Mouse (Mus musculus) heart, embryonic 15.5 days (tissue): ENCODE measurements around the gene Notch4. TPM values are rescaled to one million over a fixed set of nuclear protein-coding genes. Genes with fewer than 3 reads are reported as not detected.

Experiments
- ATAC-seq: fragments of 200-750 bp; cut with Nextera tagmentation; replicated peaks from 2 replicates; pipeline ENCODE4 v1.8.0; 2017; ENCODE audit warnings: low read depth, moderate TSS enrichment; ENCODE audit not compliant: insufficient number of reproducible peaks, insufficient read depth, low FRiP score
- H3K27ac ChIP-seq: fragments of 300-500 bp; sonication (generic); 2 replicates; pipeline ENCODE4 v1.5.1; 2015; ENCODE audit warnings: mild to moderate bottlenecking, inconsistent platforms
- H3K27me3 ChIP-seq: fragments of 300-500 bp; sonication (generic); 2 replicates; pipeline ENCODE4 v1.6.1; 2015; ENCODE audit warnings: inconsistent platforms
- H3K36me3 ChIP-seq: fragments of 300-500 bp; sonication (generic); 2 replicates; pipeline ENCODE4 v1.6.1; 2015; ENCODE audit warnings: mild to moderate bottlenecking, inconsistent platforms
- H3K4me1 ChIP-seq: fragments of 300-500 bp; sonication (generic); replicated peaks from 2 replicates; pipeline ENCODE4 v1.6.1; 2015; ENCODE audit warnings: inconsistent platforms
- H3K4me2 ChIP-seq: fragments of 300-500 bp; sonication (generic); 2 replicates; pipeline ENCODE4 v1.6.1; 2015; ENCODE audit warnings: inconsistent platforms, mild to moderate bottlenecking, moderate library complexity
- H3K4me3 ChIP-seq: fragments of 300-500 bp; sonication (generic); 2 replicates; pipeline ENCODE4 v1.5.1; 2015; ENCODE audit warnings: mild to moderate bottlenecking, inconsistent platforms
- H3K9ac ChIP-seq: fragments of 300-500 bp; sonication (generic); 2 replicates; pipeline ENCODE4 v1.6.1; 2015; ENCODE audit warnings: mild to moderate bottlenecking, inconsistent platforms
- H3K9me3 ChIP-seq: fragments of 300-500 bp; sonication (generic); replicated peaks from 2 replicates; pipeline ENCODE4 v1.6.1; 2016; ENCODE audit warnings: inconsistent platforms
- WGBS: fragments of 180-500 bp; shearing (Covaris S2); methylation state at CpG from one replicate; pipeline ENCODE4 v1.1.7; 2015; ENCODE audit warnings: mixed read lengths; 5-methylcytosine and 5-hydroxymethylcytosine counted together
- polyA plus RNA-seq: library from polyadenylated mRNA; unstranded; fragments of >200 nt; fragmentation: Nextera tagmentation; extraction: Ambion mirVana; gene quantifications from 2 replicates; pipeline ENCODE4 v1.2.1, GENCODE M21; 2015

Gene Notch4
- polyA plus RNA-seq, 1 experiment from 2014 or later, result 5.8 TPM

- Histone ChIP-seq H3K9me3 (no peaks in the 10 kb centered on the region), H3K27me3 (no peaks in the 10 kb centered on the region), H3K27ac (peak overlapping the region; percentile 98), H3K4me1 (peaks cover 72% of the 10 kb centered on the region), H3K4me2 (peak overlapping the region; percentile 96), H3K9ac (peak overlapping the region; percentile 98), H3K36me3 (peaks cover 18% of the 10 kb centered on the region), H3K4me3 (peak overlapping the region; percentile 95)
- WGBS, result 53% methylated on average over 34 of the region's 34 CpGs
- ATAC-seq, result no peak
These were observed 29.9 kb downstream of the Notch4 start for GRCm38 (mm10) chr17:34593752-34594525.

GRCm38 (mm10) chr17:34596098-34596497 lies 32.0 kb downstream of the Notch4 start:
- no peak for ATAC-seq
- Histone ChIP-seq H3K4me2 (no peak overlapping the region), H3K4me1 (peaks cover 55% of the 10 kb centered on the region), H3K9ac (no peak overlapping the region), H3K4me3 (no peak overlapping the region), H3K27ac (no peak overlapping the region), H3K36me3 (peaks cover 28% of the 10 kb centered on the region), H3K27me3 (no peaks in the 10 kb centered on the region), H3K9me3 (no peaks in the 10 kb centered on the region)
- WGBS, result 67% methylated on average over 8 of the region's 8 CpGs

GRCm38 (mm10) chr17:34597566-34598095 lies 33.6 kb downstream of the Notch4 start, which contains the start of gene Ager:
TSS of gene Ager (plus strand) at chr17:34597862.
- ATAC-seq, result no peak
- H3K4me3 ChIP-seq, result no peak within 1 kb of the TSS
- H3K36me3 ChIP-seq, result peaks cover 36% of the 10 kb centered on the region
- peak within 1 kb of the TSS; percentile 51; the same call in 1 of the 2 replicates for H3K27ac ChIP-seq
- H3K4me1 ChIP-seq, result peaks cover 57% of the 10 kb centered on the region
- no peak within 1 kb of the TSS; the same call in 1 of the 2 replicates for H3K9ac ChIP-seq
- 22% methylated on average over 6 of the region's 6 CpGs for WGBS
- H3K9me3 ChIP-seq, result no peaks in the 10 kb centered on the region
- H3K4me2 ChIP-seq, result peak within 1 kb of the TSS; percentile 30; the same call in 1 of the 2 replicates
- H3K27me3 ChIP-seq, result no peaks in the 10 kb centered on the region

GRCm38 (mm10) chr17:34599891-34600290 lies 35.8 kb downstream of the Notch4 start:
- Histone ChIP-seq H3K27me3 (no peaks in the 10 kb centered on the region), H3K9ac (no peak overlapping the region), H3K4me1 (peaks cover 48% of the 10 kb centered on the region), H3K36me3 (peaks cover 30% of the 10 kb centered on the region), H3K9me3 (no peaks in the 10 kb centered on the region), H3K4me2 (no peak overlapping the region), H3K4me3 (no peak overlapping the region), H3K27ac (no peak overlapping the region)
- WGBS, result 79% methylated on average over 9 of the region's 9 CpGs
- ATAC-seq, result no peak

GRCm38 (mm10) chr17:34601796-34602195 lies 37.7 kb downstream of the Notch4 start:
- peaks cover 48% of the 10 kb centered on the region for H3K4me1 ChIP-seq
- ATAC-seq, result no peak
- no peak overlapping the region for H3K27ac ChIP-seq
- 85% methylated on average over 12 of the region's 12 CpGs for whole genome bisulfite sequencing
- H3K9ac ChIP-seq, result 0 out of 2 replicates have a peak overlapping the region, but pooled peaks have one; percentile 84
- 0 out of 2 replicates have a peak overlapping the region, but pooled peaks have one; percentile 66 for H3K4me3 ChIP-seq
- no peaks in the 10 kb centered on the region for H3K9me3 ChIP-seq
- no peaks in the 10 kb centered on the region for H3K27me3 ChIP-seq
- H3K4me2 ChIP-seq, result peak overlapping the region; percentile 81; the same call in 1 of the 2 replicates
- peaks cover 17% of the 10 kb centered on the region for H3K36me3 ChIP-seq

GRCm38 (mm10) chr17:34603375-34604060 lies 39.5 kb downstream of the Notch4 start, which contains the start of gene Rnf5:
TSS of gene Rnf5 (minus strand) at chr17:34603690.
- WGBS, result under 1% methylated on average over 30 of the region's 30 CpGs
- Histone ChIP-seq H3K9me3 (no peaks in the 10 kb centered on the region), H3K4me2 (peak within 1 kb of the TSS; percentile 84), H3K27me3 (no peaks in the 10 kb centered on the region), H3K27ac (peak within 1 kb of the TSS; percentile 87), H3K4me3 (peak within 1 kb of the TSS; percentile 96), H3K4me1 (peaks cover 50% of the 10 kb centered on the region), H3K9ac (peak within 1 kb of the TSS; percentile 94), H3K36me3 (peaks cover 17% of the 10 kb centered on the region)
- peak; percentile 89 for ATAC-seq

GRCm38 (mm10) chr17:34604061-34604508 lies 40.0 kb downstream of the Notch4 start, which contains the start of gene Agpat1:
TSS of gene Agpat1 (plus strand) at chr17:34604262.
- ATAC-seq, result peak; percentile 88
- Histone ChIP-seq H3K36me3 (peaks cover 17% of the 10 kb centered on the region), H3K4me1 (peaks cover 53% of the 10 kb centered on the region), H3K9me3 (no peaks in the 10 kb centered on the region), H3K27me3 (no peaks in the 10 kb centered on the region), H3K4me3 (peak within 1 kb of the TSS; percentile 96), H3K4me2 (peak within 1 kb of the TSS; percentile 84), H3K9ac (peak within 1 kb of the TSS; percentile 94), H3K27ac (peak within 1 kb of the TSS; percentile 87)
- under 1% methylated on average over 35 of the region's 35 CpGs for WGBS

- H3K36me3 ChIP-seq, result peaks cover 17% of the 10 kb centered on the region
- peak overlapping the region; percentile 96 for H3K4me3 ChIP-seq
- no peak for ATAC-seq
- H3K4me1 ChIP-seq, result peaks cover 50% of the 10 kb centered on the region
- H3K4me2 ChIP-seq, result peak overlapping the region; percentile 84
- no peaks in the 10 kb centered on the region for H3K9me3 ChIP-seq
- peak overlapping the region; percentile 87 for H3K27ac ChIP-seq
- peak overlapping the region; percentile 94 for H3K9ac ChIP-seq
- H3K27me3 ChIP-seq, result no peaks in the 10 kb centered on the region
- 20% methylated on average over 24 of the region's 24 CpGs for WGBS
These were observed 40.6 kb downstream of the Notch4 start for GRCm38 (mm10) chr17:34604511-34605237.

GRCm38 (mm10) chr17:34605609-34606008 lies 41.5 kb downstream of the Notch4 start:
- peaks cover 14% of the 10 kb centered on the region for H3K36me3 ChIP-seq
- peak overlapping the region; percentile 94 for H3K9ac ChIP-seq
- WGBS, result under 1% methylated on average over 27 of the region's 30 CpGs

GRCm38 (mm10) chr17:34606186-34607039 lies 42.3 kb downstream of the Notch4 start:
- H3K4me3 ChIP-seq, result peak overlapping the region; percentile 96
- H3K9me3 ChIP-seq, result no peaks in the 10 kb centered on the region
- peaks cover 50% of the 10 kb centered on the region for H3K4me1 ChIP-seq
- H3K27ac ChIP-seq, result peak overlapping the region; percentile 87
- peak overlapping the region; percentile 94 for H3K9ac ChIP-seq
- no peak for ATAC-seq
- H3K27me3 ChIP-seq, result no peaks in the 10 kb centered on the region
- H3K4me2 ChIP-seq, result peak overlapping the region; percentile 84
- 15% methylated on average over 32 of the region's 32 CpGs for WGBS
- H3K36me3 ChIP-seq, result peaks cover 18% of the 10 kb centered on the region

More at GRCm38 (mm10) chr17:34605609-34606008, 41.5 kb downstream of the Notch4 start:
- H3K4me3 ChIP-seq, result peak overlapping the region; percentile 96
- no peaks in the 10 kb centered on the region for H3K27me3 ChIP-seq
- peak overlapping the region; percentile 87 for H3K27ac ChIP-seq
- H3K9me3 ChIP-seq, result no peaks in the 10 kb centered on the region
- H3K4me1 ChIP-seq, result peaks cover 50% of the 10 kb centered on the region
- H3K4me2 ChIP-seq, result peak overlapping the region; percentile 84
- peak; percentile 50 for ATAC-seq
